Mouse (Mus musculus): ENCODE results near the gene Treml4. TPM values are rescaled to one million over a fixed set of nuclear protein-coding genes. Genes with fewer than 3 reads are reported as not detected.

Treml4 gene
- polyA plus RNA-seq (2016; fragmentation: Nextera tagmentation; extraction: Ambion mirVana), result not detected in 2 replicates

GRCm38 (mm10) chr17:48263741-48264362, at the start of gene Treml4:
Treml4 (plus strand) TSS chr17:48264295.
- Histone ChIP-seq H3K4me3 (no peak within 1 kb of the TSS), H3K27me3 (ENCODE audit: insufficient read depth, poor library complexity, severe bottlenecking) (no peaks in the 10 kb centered on the region), H3K4me1 (replicated peaks) (0 out of 2 replicates have a peak, but pooled peaks cover 11% of the 10 kb centered on the region), H3K9me3 (peaks cover 11% of the 10 kb centered on the region), H3K36me3 (no peaks in the 10 kb centered on the region), H3K27ac (no peak within 1 kb of the TSS)
- no peak for DNase-seq (ENCODE audit: low spot score)
- WGBS, result 85% methylated on average over 3 of the region's 3 CpGs

- Histone ChIP-seq H3K9me3 (peaks cover 6% of the 10 kb centered on the region; the same call in 1 of the 2 replicates), H3K36me3 (no peaks in the 10 kb centered on the region), H3K27ac (no peak overlapping the region), H3K4me3 (no peak overlapping the region), H3K27me3 (ENCODE audit: insufficient read depth, poor library complexity, severe bottlenecking) (no peaks in the 10 kb centered on the region), H3K4me1 (replicated peaks) (no peaks in the 10 kb centered on the region)
- DNase-seq (ENCODE audit: low spot score), result no peak
- WGBS, result 91% methylated on average over 1 of the region's 1 CpGs
These were observed 48.7 kb upstream of the Treml4 start for GRCm38 (mm10) chr17:48215429-48215828.

- H3K27me3 ChIP-seq (ENCODE audit: insufficient read depth, poor library complexity, severe bottlenecking), result no peaks in the 10 kb centered on the region
- WGBS, result 88% methylated on average over 7 of the region's 7 CpGs
- H3K4me3 ChIP-seq, result no peak overlapping the region
- no peak overlapping the region for H3K27ac ChIP-seq
- H3K36me3 ChIP-seq, result no peaks in the 10 kb centered on the region
- H3K4me1 ChIP-seq (replicated peaks), result no peaks in the 10 kb centered on the region
- H3K9me3 ChIP-seq, result no peaks in the 10 kb centered on the region
- no peak for DNase-seq (ENCODE audit: low spot score)
These were observed 33.4 kb upstream of the Treml4 start for GRCm38 (mm10) chr17:48230680-48231079.

GRCm38 (mm10) chr17:48232518-48232917, 31.6 kb upstream of the Treml4 start, which contains the start of gene Trem1:
Trem1 (plus strand) TSS chr17:48232768.
- Histone ChIP-seq H3K4me1 (replicated peaks) (no peaks in the 10 kb centered on the region), H3K9me3 (no peaks in the 10 kb centered on the region), H3K4me3 (no peak within 1 kb of the TSS), H3K27ac (no peak within 1 kb of the TSS), H3K36me3 (no peaks in the 10 kb centered on the region), H3K27me3 (ENCODE audit: insufficient read depth, poor library complexity, severe bottlenecking) (no peaks in the 10 kb centered on the region)
- WGBS, result 79% methylated on average over 6 of the region's 6 CpGs
- DNase-seq (ENCODE audit: low spot score), result no peak

GRCm38 (mm10) chr17:48233789-48234188, 30.3 kb upstream of the Treml4 start:
- WGBS, result 90% methylated on average over 4 of the region's 4 CpGs
- no peak for DNase-seq (ENCODE audit: low spot score)
- Histone ChIP-seq H3K4me1 (replicated peaks) (no peaks in the 10 kb centered on the region), H3K27ac (no peak overlapping the region), H3K4me3 (no peak overlapping the region), H3K36me3 (no peaks in the 10 kb centered on the region), H3K27me3 (ENCODE audit: insufficient read depth, poor library complexity, severe bottlenecking) (no peaks in the 10 kb centered on the region), H3K9me3 (0 out of 2 replicates have a peak, but pooled peaks cover 4% of the 10 kb centered on the region)

GRCm38 (mm10) chr17:48234550-48234949, 29.5 kb upstream of the Treml4 start:
- Histone ChIP-seq H3K27me3 (ENCODE audit: insufficient read depth, poor library complexity, severe bottlenecking) (no peaks in the 10 kb centered on the region), H3K36me3 (no peaks in the 10 kb centered on the region), H3K4me3 (no peak overlapping the region), H3K27ac (no peak overlapping the region), H3K9me3 (0 out of 2 replicates have a peak, but pooled peaks cover 4% of the 10 kb centered on the region), H3K4me1 (replicated peaks) (no peaks in the 10 kb centered on the region)
- no peak for DNase-seq (ENCODE audit: low spot score)
- WGBS, result 72% methylated on average over 5 of the region's 5 CpGs

- Histone ChIP-seq H3K36me3 (no peaks in the 10 kb centered on the region), H3K27me3 (ENCODE audit: insufficient read depth, poor library complexity, severe bottlenecking) (no peaks in the 10 kb centered on the region), H3K4me1 (replicated peaks) (no peaks in the 10 kb centered on the region), H3K4me3 (no peak overlapping the region), H3K9me3 (0 out of 2 replicates have a peak, but pooled peaks cover 4% of the 10 kb centered on the region), H3K27ac (no peak overlapping the region)
- no peak for DNase-seq (ENCODE audit: low spot score)
- WGBS, result 58% methylated on average over 4 of the region's 4 CpGs
These were observed 28.2 kb upstream of the Treml4 start for GRCm38 (mm10) chr17:48235773-48236370.

GRCm38 (mm10) chr17:48237621-48238020, 26.5 kb upstream of the Treml4 start:
- no peak for DNase-seq (ENCODE audit: low spot score)
- Histone ChIP-seq H3K9me3 (0 out of 2 replicates have a peak, but pooled peaks cover 4% of the 10 kb centered on the region), H3K27ac (no peak overlapping the region), H3K27me3 (ENCODE audit: insufficient read depth, poor library complexity, severe bottlenecking) (no peaks in the 10 kb centered on the region), H3K4me3 (no peak overlapping the region), H3K4me1 (replicated peaks) (no peaks in the 10 kb centered on the region), H3K36me3 (no peaks in the 10 kb centered on the region)
- WGBS, result 91% methylated on average over 8 of the region's 8 CpGs

- H3K4me3 ChIP-seq, result no peak within 1 kb of the TSS
- no peaks in the 10 kb centered on the region for H3K9me3 ChIP-seq
- H3K27ac ChIP-seq, result no peak within 1 kb of the TSS
- no peak for DNase-seq (ENCODE audit: low spot score)
- no peaks in the 10 kb centered on the region for H3K27me3 ChIP-seq (ENCODE audit: insufficient read depth, poor library complexity, severe bottlenecking)
- WGBS, result 88% methylated on average over 11 of the region's 11 CpGs
- no peaks in the 10 kb centered on the region for H3K4me1 ChIP-seq (replicated peaks)
- H3K36me3 ChIP-seq, result no peaks in the 10 kb centered on the region
These were observed 16.7 kb upstream of the Treml4 start, which contains the start of gene Trem3 for GRCm38 (mm10) chr17:48247221-48247928. Trem3 (plus strand) TSS chr17:48247777.

- peaks cover 7% of the 10 kb centered on the region; the same call in 1 of the 2 replicates for H3K4me1 ChIP-seq (replicated peaks)
- H3K4me3 ChIP-seq, result no peak overlapping the region
- H3K27ac ChIP-seq, result no peak overlapping the region
- DNase-seq (ENCODE audit: low spot score), result no peak
- H3K9me3 ChIP-seq, result no peaks in the 10 kb centered on the region
- no peaks in the 10 kb centered on the region for H3K27me3 ChIP-seq (ENCODE audit: insufficient read depth, poor library complexity, severe bottlenecking)
- no peaks in the 10 kb centered on the region for H3K36me3 ChIP-seq
These were observed 15.1 kb upstream of the Treml4 start for GRCm38 (mm10) chr17:48249039-48249438.

GRCm38 (mm10) chr17:48249501-48249900, 14.6 kb upstream of the Treml4 start:
- H3K4me3 ChIP-seq, result no peak overlapping the region
- no peak overlapping the region for H3K27ac ChIP-seq
- no peaks in the 10 kb centered on the region for H3K27me3 ChIP-seq (ENCODE audit: insufficient read depth, poor library complexity, severe bottlenecking)
- H3K4me1 ChIP-seq (replicated peaks), result peaks cover 7% of the 10 kb centered on the region; the same call in 1 of the 2 replicates
- DNase-seq (ENCODE audit: low spot score), result no peak
- 83% methylated on average over 11 of the region's 11 CpGs for WGBS
- no peaks in the 10 kb centered on the region for H3K9me3 ChIP-seq
- no peaks in the 10 kb centered on the region for H3K36me3 ChIP-seq

GRCm38 (mm10) chr17:48250631-48251030, 13.5 kb upstream of the Treml4 start:
- no peaks in the 10 kb centered on the region for H3K36me3 ChIP-seq
- 88% methylated on average over 7 of the region's 7 CpGs for WGBS
- DNase-seq (ENCODE audit: low spot score), result no peak

GRCm38 (mm10) chr17:48256575-48256974, 7.5 kb upstream of the Treml4 start:
- H3K27me3 ChIP-seq (ENCODE audit: insufficient read depth, poor library complexity, severe bottlenecking), result no peaks in the 10 kb centered on the region
- H3K36me3 ChIP-seq, result no peaks in the 10 kb centered on the region
- no peak overlapping the region for H3K27ac ChIP-seq
- H3K4me1 ChIP-seq (replicated peaks), result peaks cover 7% of the 10 kb centered on the region; the same call in 1 of the 2 replicates
- no peak overlapping the region for H3K4me3 ChIP-seq
- peaks cover 11% of the 10 kb centered on the region for H3K9me3 ChIP-seq
- DNase-seq (ENCODE audit: low spot score), result no peak

More at GRCm38 (mm10) chr17:48250631-48251030, 13.5 kb upstream of the Treml4 start:
- no peaks in the 10 kb centered on the region for H3K9me3 ChIP-seq
- no peaks in the 10 kb centered on the region for H3K27me3 ChIP-seq (ENCODE audit: insufficient read depth, poor library complexity, severe bottlenecking)
- H3K27ac ChIP-seq, result no peak overlapping the region
- peaks cover 7% of the 10 kb centered on the region; the same call in 1 of the 2 replicates for H3K4me1 ChIP-seq (replicated peaks)
- no peak overlapping the region for H3K4me3 ChIP-seq
